In genomic region chr2:35540798-35541197, GRCm38 (mm10) we compare ENCODE assay signal across 22 mouse cellular contexts. TPM values are rescaled to one million over a fixed set of nuclear protein-coding genes. Genes with fewer than 3 reads are reported as not detected.
DNase-seq lines count a peak whose midpoint lies in the region; ATAC-seq lines count a peak whose summit lies in the region.
"Had no signal": no experiment of that assay in that cellular context is flagged by ENCODE, and none has a peak within 500 bp of the region (broad histone marks: within the 10 kb centered on the region; RNA-seq: fewer than 3 reads in every experiment).

No protein-coding gene starts in this region.

- no peak overlapping the region; the same call in 1 of the 2 replicates for H3K9ac ChIP-seq in heart, embryonic 16.5 days (ENCODE audit: low read length)
- no peak overlapping the region for H3K9ac ChIP-seq in liver, embryonic 12.5 days
- H3K9ac ChIP-seq: embryonic facial prominence, embryonic 12.5 days; forebrain, embryonic 15.5 days; lung, embryonic 15.5 days; midbrain, embryonic 13.5 days; neural tube, embryonic 12.5 days had no signal

- peaks cover 12% of the 10 kb centered on the region for H3K4me1 ChIP-seq in heart, embryonic 16.5 days (ENCODE audit: control insufficient read depth, insufficient read depth, low read length)
- peaks cover 25% of the 10 kb centered on the region for H3K4me1 ChIP-seq in liver, embryonic 12.5 days

- H3K36me3 ChIP-seq in heart, embryonic 16.5 days (ENCODE audit: control insufficient read depth, insufficient read depth), result no peaks in the 10 kb centered on the region
- H3K36me3 ChIP-seq in liver, embryonic 12.5 days, result no peaks in the 10 kb centered on the region
- H3K36me3 ChIP-seq: embryonic facial prominence, embryonic 12.5 days; forebrain, embryonic 15.5 days; lung, embryonic 15.5 days; midbrain, embryonic 13.5 days; neural tube, embryonic 12.5 days had no signal

- no peaks in the 10 kb centered on the region for H3K9me3 ChIP-seq in heart, embryonic 16.5 days (replicated peaks; ENCODE audit: control insufficient read depth, low read length)
- no peaks in the 10 kb centered on the region for H3K9me3 ChIP-seq in liver, embryonic 12.5 days (replicated peaks)
- H3K9me3 ChIP-seq: embryonic facial prominence, embryonic 12.5 days; forebrain, embryonic 15.5 days; lung, embryonic 15.5 days; midbrain, embryonic 13.5 days; neural tube, embryonic 12.5 days had no signal

- H3K27me3 ChIP-seq in heart, embryonic 16.5 days (ENCODE audit: control insufficient read depth, insufficient read depth, low read length), result no peaks in the 10 kb centered on the region
- no peaks in the 10 kb centered on the region for H3K27me3 ChIP-seq in liver, embryonic 12.5 days (replicated peaks)
- H3K27me3 ChIP-seq: embryonic facial prominence, embryonic 12.5 days; forebrain, embryonic 15.5 days; lung, embryonic 15.5 days; midbrain, embryonic 13.5 days; neural tube, embryonic 12.5 days had no signal

- H3K4me3 ChIP-seq in heart, embryonic 16.5 days (ENCODE audit: low read length), result no peak overlapping the region
- no peak overlapping the region for H3K4me3 ChIP-seq in liver, embryonic 12.5 days
- H3K4me3 ChIP-seq: embryonic facial prominence, embryonic 12.5 days; forebrain, embryonic 15.5 days; layer of hippocampus, adult 2 months; lung, embryonic 15.5 days; midbrain, embryonic 13.5 days; neural tube, embryonic 12.5 days had no signal

- H3K4me2 ChIP-seq in heart, embryonic 16.5 days (ENCODE audit: low read depth, low read length), result no peak overlapping the region
- H3K4me2 ChIP-seq in liver, embryonic 12.5 days, result no peak overlapping the region
- H3K4me2 ChIP-seq: embryonic facial prominence, embryonic 12.5 days; forebrain, embryonic 15.5 days; lung, embryonic 15.5 days; midbrain, embryonic 13.5 days; neural tube, embryonic 12.5 days had no signal

- intact Hi-C loops in heart, postnatal 36 days (cut with DNase I), result no loop called here

- DNase-seq in heart, adult 11 months, result peak; percentile 93
- DNase-seq in heart, postnatal 36 days, result no peak
- DNase-seq in heart, adult 8-10 months (ENCODE audit: low spot score), result no peak
- DNase-seq in MEL-GATA-1-ER (ENCODE audit: extremely low read depth, low read depth), result peak; percentile 60
- DNase-seq in embryo, embryonic 10 days (ENCODE audit: low spot score), result no peak
- DNase-seq in kidney, adult 8-10 months, result no peak
- DNase-seq: adrenal gland, adult 2 months; B cell, adult 2 months; gastrocnemius, postnatal 25 days; kidney, adult 11 months; kidney, postnatal 14 days; layer of hippocampus, postnatal 36 days; thymus, postnatal 25 days had no signal

- 0 out of 2 replicates have a peak, but pooled peaks have one; percentile 35 for ATAC-seq in heart, embryonic 16.5 days (replicated peaks; ENCODE audit: extremely low read depth, insufficient read depth, low FRiP score)
- ATAC-seq in liver, embryonic 12.5 days, result peak; percentile 42; the same call in 1 of the 2 replicates
- ATAC-seq: forebrain, embryonic 15.5 days; midbrain, embryonic 13.5 days had no signal

- 18% methylated on average over 4 of the region's 4 CpGs for WGBS in heart, embryonic 16.5 days
- WGBS in liver, embryonic 12.5 days (ENCODE audit: insufficient replicate concordance), result 4% methylated on average over 4 of the region's 4 CpGs

- peak overlapping the region; percentile 60; the same call in 1 of the 2 replicates for H3K27ac ChIP-seq in heart, embryonic 16.5 days (ENCODE audit: low read length)
- no peak overlapping the region for H3K27ac ChIP-seq in liver, embryonic 12.5 days
- H3K27ac ChIP-seq: embryonic facial prominence, embryonic 12.5 days; forebrain, embryonic 15.5 days; layer of hippocampus, adult 2 months; lung, embryonic 15.5 days; macrophage; midbrain, embryonic 13.5 days; neural tube, embryonic 12.5 days had no signal

RNA-seq across cellular contexts. Expression of gene Dab2ip, which starts 17.3 kb away (rescaled TPM):
- 10 to 100 TPM; 41.7 to 54.2 TPM for total RNA-seq in heart, postnatal 36 days (2021)
- 27.1 and 32.9 TPM in 2 replicates for polyA plus RNA-seq in heart, embryonic 16.5 days (2015; fragmentation: Nextera tagmentation; extraction: Ambion mirVana)
- total RNA-seq in heart, adult 8-10 months (2022), result 10 to 100 TPM; 41.4 to 47.5 (median 46.5) TPM
- 8.6 and 13.1 TPM in 2 replicates for polyA plus RNA-seq in liver, embryonic 12.5 days (2016; fragmentation: Nextera tagmentation; extraction: Ambion mirVana)

Comparison
In these comparisons a context has a peak if more than half of its experiments do, and no peak if none do; other contexts are left out.
1. DNase-seq: peak in heart, adult 11 months (single experiment) and MEL-GATA-1-ER (single experiment); none in heart, postnatal 36 days (0 of 2), heart, adult 8-10 months (single experiment), embryo, embryonic 10 days (single experiment) and kidney, adult 8-10 months (0 of 2).